Mouse (Mus musculus): ENCODE data around the gene Nat9. TPM values are rescaled to one million over a fixed set of nuclear protein-coding genes. Genes with fewer than 3 reads are reported as not detected.

Gene Nat9
- total and polyA plus RNA-seq, 3 experiments, result 21.1 to 26.5 (median 23.7) TPM

DNA sequence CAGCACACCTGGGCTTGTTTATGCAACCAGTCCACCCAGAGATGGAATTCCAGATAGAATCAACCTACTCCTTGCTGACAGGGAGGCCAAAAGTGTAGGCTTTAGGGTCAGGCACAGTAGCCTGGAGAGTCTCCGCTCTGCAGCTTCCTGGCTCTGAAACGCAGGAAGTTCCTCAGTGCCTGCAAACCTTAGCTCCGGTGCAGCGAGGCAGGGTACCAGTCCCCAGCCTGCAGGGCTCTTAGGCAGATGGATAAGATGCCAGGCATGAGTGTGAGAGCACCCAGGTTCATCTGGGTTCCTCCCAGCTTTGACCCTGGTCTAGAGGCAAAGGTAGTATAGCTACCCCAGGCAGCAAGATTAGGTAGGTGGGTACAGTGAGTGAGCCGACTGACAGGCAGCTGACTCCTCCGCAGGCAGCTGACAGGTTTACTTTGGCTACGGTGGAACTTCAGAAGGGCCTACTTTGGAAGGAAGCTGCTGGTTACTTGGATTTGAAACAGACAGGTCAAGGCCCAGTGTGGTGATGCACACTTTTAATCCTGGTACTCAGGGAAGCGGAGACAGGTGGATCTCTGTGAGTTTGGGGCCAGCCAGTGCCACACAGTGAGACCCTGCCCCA lies 19.9 kb downstream of the Nat9 start:
- Histone ChIP-seq H3K36me3 (replicated peaks) (peaks cover 80% of the 10 kb centered on the region), H3K27me3 (ENCODE audit: insufficient read depth, low read length) (no peaks in the 10 kb centered on the region), H3K9me3 (replicated peaks) (no peaks in the 10 kb centered on the region), H3K4me3 (ENCODE audit: low read depth, low read length) (no peak overlapping the region; the same call in 1 of the 2 replicates), H3K4me1 (ENCODE audit: insufficient read depth, low read depth, low read length) (peaks cover 74% of the 10 kb centered on the region)
- TF ChIP-seq GATA1 (IDR thresholded peaks at IDR 0.05; ENCODE audit: borderline replicate concordance, low read length) (no peak), TAL1 (conservative IDR thresholded peaks at IDR 0.05; ENCODE audit: low read depth, low read length) (no peak), GATA2 (IDR thresholded peaks at IDR 0.05; ENCODE audit: borderline replicate concordance, low read depth, low read length) (no peak), POLR2AphosphoS5 (IDR thresholded peaks at IDR 0.05; ENCODE audit: insufficient replicate concordance, low read depth, low read length) (no peak), CTCF (IDR thresholded peaks at IDR 0.05; ENCODE audit: low read depth, low read length) (no peak)
- DNase-seq (ENCODE audit: low spot score) (no peak), ATAC-seq (ENCODE audit: extremely low read depth, insufficient number of reproducible peaks, low FRiP score, poor library complexity, severe bottlenecking) (no peak)

DNA sequence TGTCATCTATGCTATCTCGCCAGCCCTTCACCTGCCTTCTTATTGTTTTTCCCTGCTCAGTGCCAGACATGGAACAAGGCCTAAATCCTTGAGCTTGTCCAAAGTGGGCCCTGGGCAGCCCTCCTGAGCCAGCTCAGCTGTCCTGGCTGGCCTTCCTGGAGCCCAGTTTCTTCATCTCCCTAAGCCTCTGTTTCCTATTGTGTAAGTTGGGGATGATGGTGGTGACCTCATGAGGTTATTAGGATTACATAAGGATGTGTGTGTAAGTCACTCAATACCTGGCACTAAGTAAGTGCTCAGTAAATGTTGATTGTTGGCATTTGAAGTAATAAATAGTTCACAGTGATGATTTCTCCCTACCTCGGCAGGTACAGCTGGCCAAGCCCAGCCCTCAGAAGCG lies 20.9 kb downstream of the Nat9 start:
- ATAC-seq (ENCODE audit: extremely low read depth, insufficient number of reproducible peaks, low FRiP score, poor library complexity, severe bottlenecking) (no peak), DNase-seq (ENCODE audit: low spot score) (no peak)
- H3K36me3 ChIP-seq (replicated peaks), result peaks cover 70% of the 10 kb centered on the region
- H3K9me3 ChIP-seq (replicated peaks), result no peaks in the 10 kb centered on the region
- H3K4me1 ChIP-seq (ENCODE audit: insufficient read depth, low read depth, low read length), result peaks cover 74% of the 10 kb centered on the region
- H3K4me3 ChIP-seq (ENCODE audit: low read depth, low read length), result no peak overlapping the region; the same call in 1 of the 2 replicates
- TF ChIP-seq GATA1 (IDR thresholded peaks at IDR 0.05; ENCODE audit: borderline replicate concordance, low read length) (no peak), POLR2AphosphoS5 (IDR thresholded peaks at IDR 0.05; ENCODE audit: insufficient replicate concordance, low read depth, low read length) (no peak), GATA2 (IDR thresholded peaks at IDR 0.05; ENCODE audit: borderline replicate concordance, low read depth, low read length) (no peak), CTCF (IDR thresholded peaks at IDR 0.05; ENCODE audit: low read depth, low read length) (no peak), TAL1 (conservative IDR thresholded peaks at IDR 0.05; ENCODE audit: low read depth, low read length) (no peak)
- H3K27me3 ChIP-seq (ENCODE audit: insufficient read depth, low read length), result no peaks in the 10 kb centered on the region

DNA sequence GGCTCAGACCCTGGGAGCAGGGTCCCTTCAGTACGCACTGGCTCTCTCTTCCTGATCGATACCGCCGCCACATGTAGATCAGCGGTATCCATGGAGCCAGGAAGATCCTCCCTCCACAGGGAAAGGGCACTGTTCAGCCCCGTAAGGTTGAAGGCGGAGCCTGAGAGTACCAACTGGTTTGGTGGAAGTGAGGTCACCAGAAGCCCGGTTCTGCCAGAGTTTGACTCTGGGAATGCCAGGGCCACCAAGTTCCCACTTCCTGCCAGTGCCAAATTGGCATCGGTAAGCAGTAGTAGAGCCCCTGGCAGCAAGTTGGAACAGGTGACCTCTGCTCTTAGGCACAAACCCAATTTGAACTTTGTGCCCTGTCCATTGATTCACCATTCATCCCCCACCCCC lies 22.7 kb downstream of the Nat9 start:
- Histone ChIP-seq H3K27me3 (ENCODE audit: insufficient read depth, low read length) (no peaks in the 10 kb centered on the region), H3K4me1 (ENCODE audit: insufficient read depth, low read depth, low read length) (peaks cover 74% of the 10 kb centered on the region), H3K36me3 (replicated peaks) (peaks cover 52% of the 10 kb centered on the region), H3K4me3 (ENCODE audit: low read depth, low read length) (peak overlapping the region; percentile 85), H3K9me3 (replicated peaks) (no peaks in the 10 kb centered on the region)
- no peak for TF ChIP-seq GATA2 (IDR thresholded peaks at IDR 0.05; ENCODE audit: borderline replicate concordance, low read depth, low read length)
- TF ChIP-seq CTCF (IDR thresholded peaks at IDR 0.05; ENCODE audit: low read depth, low read length), result no peak
- DNase-seq (ENCODE audit: low spot score), result no peak
- no peak for ATAC-seq (ENCODE audit: extremely low read depth, insufficient number of reproducible peaks, low FRiP score, poor library complexity, severe bottlenecking)

DNA sequence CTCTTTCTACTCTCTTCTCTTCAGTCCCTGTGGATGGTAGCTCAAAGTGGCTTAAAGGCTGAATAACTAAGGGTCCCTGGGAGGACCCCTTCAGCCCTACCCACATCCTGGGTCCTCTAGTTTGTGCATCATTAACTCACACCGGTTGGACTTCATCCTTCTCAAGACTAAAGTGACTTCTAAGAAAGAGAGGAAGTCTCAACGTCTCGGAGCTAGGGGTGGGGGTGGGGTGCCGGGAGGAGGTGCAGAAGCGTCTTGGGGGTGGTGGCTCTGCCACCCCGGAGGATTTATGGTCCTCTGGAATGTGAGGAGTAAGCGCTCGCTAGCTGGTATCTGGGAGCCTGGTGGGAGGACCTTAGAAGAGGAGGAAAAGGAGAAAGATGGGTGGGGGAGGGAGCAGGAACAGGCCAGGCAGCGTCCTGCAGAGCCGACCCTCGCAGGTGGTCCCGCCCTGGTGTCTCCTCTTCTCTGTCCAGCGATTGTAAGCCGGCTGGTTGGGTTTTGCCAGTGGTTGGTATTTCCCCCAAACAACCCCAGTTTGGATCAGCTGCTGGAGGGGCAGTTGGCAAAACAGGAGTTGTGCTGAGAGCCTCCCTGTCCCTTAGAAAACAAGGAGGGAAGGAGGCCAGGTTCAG lies 23.2 kb downstream of the Nat9 start:
- Histone ChIP-seq H3K9me3 (replicated peaks) (no peaks in the 10 kb centered on the region), H3K36me3 (replicated peaks) (peaks cover 48% of the 10 kb centered on the region), H3K4me1 (ENCODE audit: insufficient read depth, low read depth, low read length) (peaks cover 77% of the 10 kb centered on the region), H3K4me3 (ENCODE audit: low read depth, low read length) (peak overlapping the region; percentile 85), H3K27me3 (ENCODE audit: insufficient read depth, low read length) (no peaks in the 10 kb centered on the region; the same call in 1 of the 2 replicates)
- TF ChIP-seq GATA2 (IDR thresholded peaks at IDR 0.05; ENCODE audit: borderline replicate concordance, low read depth, low read length) (no peak), GATA1 (IDR thresholded peaks at IDR 0.05; ENCODE audit: borderline replicate concordance, low read length) (no peak), TAL1 (conservative IDR thresholded peaks at IDR 0.05; ENCODE audit: low read depth, low read length) (no peak), CTCF (IDR thresholded peaks at IDR 0.05; ENCODE audit: low read depth, low read length) (no peak), POLR2AphosphoS5 (IDR thresholded peaks at IDR 0.05; ENCODE audit: insufficient replicate concordance, low read depth, low read length) (no peak)
- DNase-seq (ENCODE audit: low spot score) (peak; percentile 68), ATAC-seq (ENCODE audit: extremely low read depth, insufficient number of reproducible peaks, low FRiP score, poor library complexity, severe bottlenecking) (no peak)

DNA sequence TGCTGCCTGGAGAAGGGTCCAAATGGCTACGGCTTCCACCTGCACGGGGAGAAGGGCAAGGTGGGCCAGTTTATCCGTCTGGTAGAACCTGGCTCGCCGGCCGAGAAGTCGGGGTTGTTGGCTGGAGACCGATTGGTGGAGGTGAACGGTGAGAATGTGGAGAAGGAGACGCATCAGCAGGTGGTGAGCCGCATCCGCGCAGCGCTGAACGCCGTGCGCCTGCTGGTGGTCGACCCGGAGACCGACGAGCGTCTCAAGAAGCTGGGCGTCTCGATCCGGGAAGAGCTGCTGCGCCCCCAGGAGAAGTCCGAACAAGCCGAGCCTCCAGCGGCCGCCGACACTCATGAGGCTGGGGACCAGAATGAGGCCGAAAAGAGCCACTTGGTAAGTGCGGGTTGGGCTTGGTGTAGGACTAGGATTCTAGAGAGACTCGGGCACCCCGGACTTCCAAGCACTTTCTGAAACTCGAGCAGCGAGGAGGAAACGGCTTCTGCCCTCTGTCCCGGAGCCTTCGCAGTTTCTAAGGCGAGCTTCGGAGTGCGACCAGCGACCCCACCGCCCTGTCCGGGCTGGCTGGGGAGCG lies 24.0 kb downstream of the Nat9 start:
- TF ChIP-seq TAL1 (conservative IDR thresholded peaks at IDR 0.05; ENCODE audit: low read depth, low read length), result no peak
- TF ChIP-seq POLR2AphosphoS5 (IDR thresholded peaks at IDR 0.05; ENCODE audit: insufficient replicate concordance, low read depth, low read length), result no peak
- TF ChIP-seq GATA1 (IDR thresholded peaks at IDR 0.05; ENCODE audit: borderline replicate concordance, low read length), result no peak
- TF ChIP-seq CTCF (IDR thresholded peaks at IDR 0.05; ENCODE audit: low read depth, low read length), result no peak
- no peak for TF ChIP-seq GATA2 (IDR thresholded peaks at IDR 0.05; ENCODE audit: borderline replicate concordance, low read depth, low read length)
- no peaks in the 10 kb centered on the region; the same call in 1 of the 2 replicates for H3K27me3 ChIP-seq (ENCODE audit: insufficient read depth, low read length)
- H3K4me3 ChIP-seq (ENCODE audit: low read depth, low read length), result peak overlapping the region; percentile 85
- ATAC-seq (ENCODE audit: extremely low read depth, insufficient number of reproducible peaks, low FRiP score, poor library complexity, severe bottlenecking) (no peak), DNase-seq (ENCODE audit: low spot score) (no peak)
- no peaks in the 10 kb centered on the region for H3K9me3 ChIP-seq (replicated peaks)
- peaks cover 75% of the 10 kb centered on the region for H3K4me1 ChIP-seq (ENCODE audit: insufficient read depth, low read depth, low read length)
- peaks cover 41% of the 10 kb centered on the region for H3K36me3 ChIP-seq (replicated peaks)

DNA sequence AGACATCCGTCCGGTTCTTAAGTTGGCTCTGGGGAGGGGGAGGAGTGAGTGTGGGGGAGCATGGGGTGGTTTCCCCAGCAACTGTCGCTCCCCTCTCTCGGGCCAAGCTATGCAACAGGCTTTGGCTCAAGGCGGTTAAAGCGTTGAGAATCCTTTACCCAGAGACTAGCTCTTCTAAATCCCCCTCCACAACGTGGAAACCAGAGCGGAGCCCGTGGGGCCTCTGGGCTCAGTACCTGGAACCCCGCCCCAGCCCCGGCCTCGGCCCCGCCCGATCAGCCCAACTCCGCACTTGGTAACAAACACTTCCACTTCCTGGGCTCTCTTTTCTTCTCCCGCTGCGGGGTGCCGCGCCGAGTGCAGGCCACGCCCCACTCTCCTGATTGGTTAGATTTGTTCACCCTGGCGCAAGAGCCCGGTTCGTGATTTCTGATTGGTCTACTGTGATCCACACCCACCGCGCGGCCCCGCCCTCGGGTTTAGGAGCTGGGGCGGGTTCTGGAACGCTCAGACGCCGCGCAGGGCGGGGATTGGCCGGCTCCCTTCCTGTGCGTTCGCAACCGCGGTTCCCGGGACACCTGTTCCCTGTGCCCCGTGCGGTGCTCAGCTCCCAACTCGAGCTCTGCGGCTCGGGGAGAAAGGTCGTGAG lies 24.7 kb downstream of the Nat9 start, which contains the start of gene Slc9a3r1:
Gene Slc9a3r1, plus strand, starts transcription at position 510 of the 649 bp plus-strand sequence.
- peak; percentile 99 for DNase-seq (ENCODE audit: low spot score)
- Histone ChIP-seq H3K27me3 (ENCODE audit: insufficient read depth, low read length) (peaks cover under 1% of the 10 kb centered on the region; the same call in 1 of the 2 replicates), H3K4me1 (ENCODE audit: insufficient read depth, low read depth, low read length) (peaks cover 77% of the 10 kb centered on the region), H3K4me3 (ENCODE audit: low read depth, low read length) (peak within 1 kb of the TSS; percentile 85), H3K36me3 (replicated peaks) (peaks cover 34% of the 10 kb centered on the region), H3K9me3 (replicated peaks) (no peaks in the 10 kb centered on the region)
- peak; percentile 89 for ATAC-seq (ENCODE audit: extremely low read depth, insufficient number of reproducible peaks, low FRiP score, poor library complexity, severe bottlenecking)
- TF ChIP-seq POLR2AphosphoS5 (IDR thresholded peaks at IDR 0.05; ENCODE audit: insufficient replicate concordance, low read depth, low read length) (no peak), TAL1 (conservative IDR thresholded peaks at IDR 0.05; ENCODE audit: low read depth, low read length) (no peak), CTCF (IDR thresholded peaks at IDR 0.05; ENCODE audit: low read depth, low read length) (no peak), GATA2 (IDR thresholded peaks at IDR 0.05; ENCODE audit: borderline replicate concordance, low read depth, low read length) (no peak), GATA1 (IDR thresholded peaks at IDR 0.05; ENCODE audit: borderline replicate concordance, low read length) (no peak)
